Mouse (Mus musculus): ENCODE measurements around the gene Yae1d1.
A peak's percentile ranks its signal among the peaks of the same experiment; 100 is the strongest.
"Not testable (repeated sequence)": the region's sequence is repeated elsewhere in the genome, so short reads cannot be mapped to it uniquely, and the experiment has no call there.

The Yae1d1 gene

GRCm38 (mm10) chr13:17992697-17993514 lies at the start of gene Yae1d1:
Gene Yae1d1 (minus strand): TSS chr13:17993349.
- peak; percentile 91 to 93 for DNase-seq

- no peak for DNase-seq
Measured at GRCm38 (mm10) chr13:18038814-18039213, 45.7 kb upstream of the Yae1d1 start.

- DNase-seq, result no peak
Measured at GRCm38 (mm10) chr13:18016604-18017003, 23.5 kb upstream of the Yae1d1 start.

- no peak for DNase-seq
Measured at GRCm38 (mm10) chr13:18013205-18013604, 20.1 kb upstream of the Yae1d1 start.

- no peak for DNase-seq
Measured at GRCm38 (mm10) chr13:18011055-18011454, 17.9 kb upstream of the Yae1d1 start.

GRCm38 (mm10) chr13:17993515-17993847 lies 332 bp upstream of the Yae1d1 start:
- no peak for DNase-seq

GRCm38 (mm10) chr13:17992009-17992408 lies 1.1 kb downstream of the Yae1d1 start:
- no peak for DNase-seq

- DNase-seq, result peak; percentile 21 to 40
Measured at GRCm38 (mm10) chr13:17983194-17983593, 10.0 kb downstream of the Yae1d1 start.

GRCm38 (mm10) chr13:17982634-17983033 lies 10.5 kb downstream of the Yae1d1 start:
- DNase-seq, result no peak

GRCm38 (mm10) chr13:17976854-17977739 lies 16.1 kb downstream of the Yae1d1 start:
- no peak for DNase-seq

- DNase-seq, result no peak
Measured at GRCm38 (mm10) chr13:17975891-17976290, 17.3 kb downstream of the Yae1d1 start.

- DNase-seq, result no peak
Measured at GRCm38 (mm10) chr13:17975457-17975856, 17.7 kb downstream of the Yae1d1 start.

GRCm38 (mm10) chr13:17974734-17975133 lies 18.4 kb downstream of the Yae1d1 start:
- DNase-seq, result no peak

- DNase-seq, result no peak
Measured at GRCm38 (mm10) chr13:17960613-17961012, 32.5 kb downstream of the Yae1d1 start.

GRCm38 (mm10) chr13:17954282-17954681 lies 38.9 kb downstream of the Yae1d1 start:
- DNase-seq, result no peak

GRCm38 (mm10) chr13:17950581-17950980 lies 42.6 kb downstream of the Yae1d1 start:
- DNase-seq, result not testable (repeated sequence)

- no peak for DNase-seq
Measured at GRCm38 (mm10) chr13:17949555-17949954, 43.6 kb downstream of the Yae1d1 start.

GRCm38 (mm10) chr13:17944078-17944917 lies 48.9 kb downstream of the Yae1d1 start, which contains the start of gene Rala:
Gene Rala (minus strand): TSS chr13:17944239.
- DNase-seq, result peak; percentile 94 to 97

GRCm38 (mm10) chr13:17943306-17944077 lies 49.7 kb downstream of the Yae1d1 start:
- peak in 1 of 2 experiments; percentile 7 for DNase-seq

- DNase-seq, result no peak
Measured at GRCm38 (mm10) chr13:17942338-17942737, 50.8 kb downstream of the Yae1d1 start.
